Mouse (Mus musculus): Measurements from ENCODE around the gene Gm20388.
A peak's percentile ranks its signal among the peaks of the same experiment; 100 is the strongest.

Gm20388 gene

DNA sequence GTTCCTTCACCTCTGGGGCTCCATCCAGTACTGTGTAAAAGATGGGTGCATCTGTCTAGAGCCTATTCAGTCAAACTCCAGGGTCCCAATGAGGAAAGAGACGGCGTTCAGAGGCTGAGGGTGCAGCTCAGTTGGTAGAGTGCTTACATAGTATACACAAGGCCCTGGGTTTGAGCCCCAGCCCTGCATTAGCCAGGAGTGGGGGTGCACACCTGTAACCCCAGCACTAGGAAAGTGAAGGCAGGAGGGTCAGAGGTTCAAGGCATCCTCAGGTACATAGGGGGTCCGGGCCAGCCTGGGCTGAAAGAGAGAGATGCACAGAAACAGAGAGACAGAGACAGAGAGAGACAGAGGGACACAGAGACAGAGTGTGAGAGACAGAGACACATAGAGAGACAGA is 302.6 kb downstream of the Gm20388 start:
- DNase-seq = no peak

DNA sequence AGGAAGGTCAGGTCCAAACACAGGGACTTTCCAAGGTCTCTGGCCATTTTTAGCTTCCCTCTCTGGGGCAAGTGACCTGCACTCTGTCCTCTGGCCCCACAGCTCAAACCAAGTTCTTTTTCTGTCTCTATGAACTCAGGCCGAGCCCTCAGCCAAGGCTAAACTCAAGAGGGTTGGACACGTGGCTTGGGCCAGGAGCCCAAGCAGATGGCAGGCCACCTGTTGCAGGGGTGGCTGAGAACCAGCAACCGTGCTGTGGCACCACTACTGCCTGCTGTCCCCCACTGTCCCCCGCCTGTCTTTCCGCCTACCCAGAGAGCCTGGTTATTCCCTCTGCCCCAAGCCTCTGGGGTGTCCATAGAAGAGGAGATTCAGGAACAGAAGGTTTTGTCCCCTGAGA is 303.3 kb downstream of the Gm20388 start:
- DNase-seq = no peak

DNA sequence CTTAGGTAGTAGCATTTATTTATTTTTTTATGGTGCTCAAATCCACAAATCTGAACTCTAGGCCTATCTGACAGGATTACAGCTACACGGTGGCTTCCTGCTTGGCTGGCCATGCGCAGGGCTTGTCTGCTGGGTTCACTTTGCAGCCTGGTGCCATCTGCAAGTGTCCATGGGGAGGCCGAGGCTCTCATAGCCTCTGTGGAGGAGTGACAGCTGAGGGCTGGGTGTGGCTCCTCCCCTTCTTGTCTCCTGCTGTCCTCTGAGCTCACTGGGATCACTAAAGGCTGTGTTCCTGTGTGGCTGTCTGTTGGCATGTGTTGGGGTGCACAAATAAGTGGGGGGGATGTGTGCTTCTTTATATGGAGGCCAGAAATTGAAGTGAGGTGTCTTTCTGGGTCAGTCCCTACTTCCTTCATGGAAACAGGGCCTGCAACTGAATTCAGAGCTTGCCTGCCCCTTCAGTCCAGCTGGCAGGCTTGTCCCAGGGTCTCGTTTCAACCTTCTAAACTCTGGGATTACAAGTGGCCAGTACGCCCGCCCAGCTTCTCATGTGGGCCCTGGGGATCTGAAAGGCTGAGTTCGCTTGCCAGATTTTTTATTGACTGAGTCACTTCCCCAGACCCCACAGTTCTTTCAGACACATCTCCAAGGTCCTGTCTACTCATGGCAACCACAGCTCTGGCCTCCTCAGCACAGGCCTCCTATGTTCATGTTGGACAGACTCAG is 304.9 kb downstream of the Gm20388 start:
- no peak for DNase-seq

DNA sequence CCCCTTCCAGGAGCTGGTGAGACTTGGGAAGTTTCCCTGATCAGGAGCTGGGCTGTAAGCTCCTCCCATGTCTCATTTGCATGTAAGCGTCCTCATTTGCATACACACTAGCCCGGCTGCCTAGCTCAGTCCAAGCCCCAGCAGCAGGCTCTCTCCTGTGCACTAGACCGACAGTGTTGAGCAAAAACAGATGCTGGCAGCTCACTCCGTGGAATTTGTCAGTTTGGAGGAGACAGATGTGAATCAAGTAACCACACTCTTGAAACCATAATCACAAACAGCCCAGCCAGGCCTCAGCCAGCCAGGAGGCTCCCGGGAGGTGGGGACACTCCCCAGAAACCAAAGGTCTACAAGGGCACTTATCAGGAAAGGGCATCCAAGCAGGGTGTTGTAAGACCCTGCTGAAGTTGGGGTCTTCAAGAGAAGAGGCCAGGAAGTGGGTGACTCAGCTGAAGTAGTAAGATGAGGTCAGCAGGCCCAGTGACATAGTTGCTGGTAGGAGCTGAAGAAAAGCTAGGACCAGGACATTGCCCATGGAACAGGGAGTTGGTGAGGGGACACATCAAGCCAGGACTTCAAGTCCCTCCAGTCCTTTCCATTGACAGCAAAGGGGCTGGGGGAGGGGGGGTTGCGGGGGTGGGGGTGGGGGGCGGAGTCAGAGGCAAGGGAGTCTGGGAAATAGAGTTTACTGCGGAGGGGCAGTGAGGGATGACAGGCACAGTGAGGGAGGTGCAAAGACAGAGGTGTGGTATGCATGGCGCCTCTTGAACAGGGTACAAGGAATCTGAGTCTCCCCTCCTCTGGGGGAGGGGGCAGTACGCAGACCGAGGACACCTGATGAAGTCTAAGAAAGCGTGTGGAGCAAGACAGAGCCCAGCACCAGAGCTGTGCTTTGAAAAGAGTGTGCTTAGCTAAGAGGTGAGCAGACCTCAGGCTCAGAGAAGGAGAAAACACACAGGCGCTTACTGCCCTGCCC is 306.5 kb downstream of the Gm20388 start:
- no peak for DNase-seq

DNA sequence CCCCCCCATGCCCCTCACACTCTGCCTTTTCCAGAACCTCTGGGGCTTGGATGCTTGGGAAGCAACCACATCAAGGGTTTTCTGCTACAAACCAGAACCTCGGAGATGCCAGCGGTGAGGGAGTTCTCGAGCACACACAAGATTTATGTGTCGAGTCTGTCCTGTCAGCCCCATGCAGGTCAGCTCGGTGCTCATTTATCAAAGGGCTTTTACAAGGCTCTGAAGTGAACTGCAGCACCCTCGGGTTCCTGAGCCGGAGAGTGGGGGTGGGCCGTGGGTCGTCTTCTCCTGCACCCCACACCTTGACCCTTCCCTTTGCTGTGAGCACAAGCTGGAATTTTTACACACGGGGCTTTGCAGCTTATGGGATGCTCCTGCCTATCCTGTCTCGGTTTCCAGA is 311.9 kb downstream of the Gm20388 start:
- no peak for DNase-seq

DNA sequence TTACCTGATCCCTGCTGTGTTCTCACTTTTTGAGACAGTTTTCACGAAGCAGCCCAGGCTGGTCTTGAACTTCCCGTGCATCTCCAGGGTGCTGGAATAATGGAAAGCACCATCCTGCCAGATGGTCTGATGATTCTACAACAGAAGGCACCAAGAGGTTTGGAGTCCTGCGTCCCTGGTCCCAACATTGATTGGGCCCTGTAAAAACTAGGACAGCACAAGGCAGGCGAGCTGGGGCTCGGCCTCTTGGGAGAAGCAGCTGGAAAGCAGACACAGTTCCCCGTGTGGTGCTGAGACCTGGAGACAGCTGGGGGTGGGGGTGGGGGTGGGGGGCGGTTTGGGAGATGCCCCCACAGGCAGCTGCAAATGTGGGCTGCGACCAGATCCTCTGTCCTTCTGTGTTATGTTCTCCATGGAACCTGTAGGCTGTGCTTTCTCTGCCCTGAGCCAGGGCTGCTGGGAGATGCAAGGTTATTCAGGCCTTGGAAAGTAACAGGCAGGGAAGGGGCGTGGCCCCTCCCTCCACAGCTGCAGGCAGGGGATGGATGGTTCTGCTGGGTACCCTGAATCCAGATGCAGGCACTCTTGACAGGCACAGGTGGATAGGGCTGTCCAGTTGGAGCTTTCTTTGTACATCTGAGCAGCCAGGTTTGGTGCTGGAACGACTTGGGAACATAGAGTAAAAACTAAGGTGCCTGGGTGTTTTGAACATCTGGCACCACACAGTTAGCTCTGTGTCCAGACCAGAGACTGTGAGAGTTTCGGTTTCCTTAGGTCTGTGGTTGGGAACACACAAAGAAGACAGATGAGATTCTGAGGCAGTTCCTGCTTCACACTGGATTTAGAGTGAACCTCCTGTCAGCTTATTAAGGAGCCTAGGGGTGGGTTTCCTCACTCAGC is 314.1 kb downstream of the Gm20388 start:
- DNase-seq = no peak

DNA sequence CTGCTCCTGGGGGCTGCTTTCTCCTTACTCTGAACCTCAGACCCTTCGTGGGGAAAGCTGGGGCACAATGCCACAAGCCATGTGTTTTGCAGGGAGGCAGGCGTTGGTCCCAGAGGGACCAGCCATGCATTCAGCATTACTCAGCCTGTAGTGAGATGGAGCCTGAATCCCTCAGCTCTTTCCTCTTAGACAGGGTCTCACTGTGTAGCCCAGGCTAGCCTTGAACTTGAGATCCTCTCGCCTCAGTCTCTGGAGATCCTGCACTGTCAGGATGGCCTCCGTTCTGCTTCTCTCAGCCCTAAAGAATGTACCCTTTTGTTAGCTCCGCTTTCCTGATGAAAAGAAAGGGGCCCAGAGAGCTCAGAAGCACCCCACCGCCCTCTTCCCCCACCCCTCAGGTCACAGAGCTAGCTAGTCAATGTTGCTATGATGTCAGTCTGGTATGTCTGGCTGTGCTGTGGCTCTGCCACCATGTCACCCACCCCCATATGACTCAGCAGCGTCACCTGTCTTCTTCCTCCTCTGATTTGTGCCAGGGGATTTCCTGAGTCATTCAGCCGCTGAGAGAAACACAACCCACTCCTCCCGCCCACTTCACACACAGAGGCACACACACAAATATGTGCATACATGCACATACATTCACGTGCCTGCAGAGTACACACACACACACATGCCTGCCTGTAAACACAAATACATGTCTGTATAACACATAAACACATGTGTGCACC is 314.9 kb downstream of the Gm20388 start:
- peak; percentile 20 to 45 for DNase-seq

DNA sequence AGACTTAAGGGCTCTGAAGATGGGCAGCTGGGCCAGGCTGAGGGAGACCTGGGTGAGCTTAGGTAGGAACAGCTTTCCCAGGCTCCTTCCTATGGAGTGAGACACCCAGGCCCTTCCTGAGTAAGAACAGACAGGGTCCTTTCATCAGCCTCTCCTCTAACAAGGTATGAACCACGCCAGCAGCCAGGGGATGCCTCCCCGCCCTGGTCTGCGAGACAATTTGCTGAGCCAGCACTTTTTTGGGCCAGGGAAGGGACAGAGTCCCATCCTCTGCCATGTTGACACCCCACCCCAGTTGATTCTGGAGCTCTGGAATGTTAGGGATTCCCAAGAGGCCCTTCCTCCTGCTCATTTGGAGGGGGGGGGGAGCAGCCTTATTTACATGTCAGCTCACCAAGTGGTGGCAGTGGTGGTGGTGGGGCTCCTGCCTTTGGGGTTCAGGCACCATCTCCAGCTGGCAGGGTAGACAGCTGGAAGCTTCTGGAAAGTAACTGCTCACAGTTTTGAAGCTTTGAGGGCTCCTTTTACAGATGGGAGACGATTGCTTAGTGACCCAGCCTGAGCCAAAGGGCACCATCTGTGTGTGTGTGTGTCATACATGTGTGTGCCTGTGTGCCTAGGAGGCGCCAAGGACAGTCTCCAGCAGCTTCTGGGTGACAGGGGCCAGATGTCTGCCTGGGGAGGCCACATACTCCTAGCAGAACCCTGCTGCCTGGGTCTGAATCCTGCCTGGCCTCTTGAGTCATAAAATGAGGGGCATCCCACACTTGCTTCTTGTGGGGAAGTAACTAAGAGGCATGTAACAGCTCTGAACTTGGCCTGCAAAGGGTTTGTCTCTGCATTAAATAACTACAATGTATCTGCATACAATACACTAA is 316.3 kb downstream of the Gm20388 start:
- DNase-seq = no peak

DNA sequence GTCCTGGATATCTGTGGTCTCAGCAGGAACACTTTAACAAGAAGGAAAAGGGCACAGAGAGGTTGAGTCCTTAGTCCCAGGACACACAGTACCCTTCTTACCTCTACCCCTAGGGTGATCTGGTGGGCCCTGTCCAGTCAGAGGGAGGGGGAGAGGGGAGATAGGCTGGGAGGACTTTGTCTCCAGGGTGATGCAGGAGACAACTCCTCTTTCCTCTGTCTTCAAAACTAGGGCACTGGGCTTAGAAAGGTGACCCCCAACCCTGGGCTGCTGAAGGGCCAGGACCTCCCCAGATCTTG is 316.9 kb downstream of the Gm20388 start:
- no peak for DNase-seq

DNA sequence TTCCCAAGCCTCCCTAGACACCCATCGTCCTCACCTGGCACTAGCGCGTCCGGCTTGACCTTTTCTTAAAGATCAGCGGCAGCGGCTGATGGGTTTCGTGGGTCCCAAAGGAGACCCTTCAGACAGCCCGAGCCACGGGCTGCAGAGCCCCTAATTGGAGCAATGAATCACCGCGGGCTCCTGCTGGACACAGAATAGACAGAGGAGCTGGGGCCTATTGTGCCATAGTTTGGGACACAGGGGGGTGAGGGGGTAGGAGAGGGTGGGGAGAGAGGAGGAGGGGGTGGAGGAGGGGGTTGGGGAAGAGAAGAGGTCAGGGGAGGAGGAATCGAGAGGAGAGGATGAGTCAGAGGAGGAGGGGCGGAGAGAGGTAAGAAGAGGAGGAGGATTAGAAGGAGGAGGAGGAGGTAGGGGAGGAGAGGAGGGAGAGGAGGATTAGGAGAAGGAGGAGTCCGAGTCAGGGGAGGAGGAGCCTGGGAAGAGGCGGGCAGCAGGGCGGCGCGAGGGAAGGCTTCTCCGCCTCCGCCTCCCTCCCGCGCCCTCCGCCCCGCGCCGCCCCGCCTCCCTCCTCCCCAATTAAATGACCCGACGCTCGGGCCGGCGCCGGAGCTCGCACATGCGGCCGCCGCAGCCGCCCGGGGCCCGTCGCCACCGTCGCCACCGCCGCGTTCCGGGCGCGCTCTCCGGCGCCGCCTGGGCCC is 317.4 kb downstream of the Gm20388 start, which contains the start of gene Gse1:
TSS of gene Gse1 (plus strand) at position 566 of the 701 bp plus-strand sequence.
- DNase-seq = no peak

DNA sequence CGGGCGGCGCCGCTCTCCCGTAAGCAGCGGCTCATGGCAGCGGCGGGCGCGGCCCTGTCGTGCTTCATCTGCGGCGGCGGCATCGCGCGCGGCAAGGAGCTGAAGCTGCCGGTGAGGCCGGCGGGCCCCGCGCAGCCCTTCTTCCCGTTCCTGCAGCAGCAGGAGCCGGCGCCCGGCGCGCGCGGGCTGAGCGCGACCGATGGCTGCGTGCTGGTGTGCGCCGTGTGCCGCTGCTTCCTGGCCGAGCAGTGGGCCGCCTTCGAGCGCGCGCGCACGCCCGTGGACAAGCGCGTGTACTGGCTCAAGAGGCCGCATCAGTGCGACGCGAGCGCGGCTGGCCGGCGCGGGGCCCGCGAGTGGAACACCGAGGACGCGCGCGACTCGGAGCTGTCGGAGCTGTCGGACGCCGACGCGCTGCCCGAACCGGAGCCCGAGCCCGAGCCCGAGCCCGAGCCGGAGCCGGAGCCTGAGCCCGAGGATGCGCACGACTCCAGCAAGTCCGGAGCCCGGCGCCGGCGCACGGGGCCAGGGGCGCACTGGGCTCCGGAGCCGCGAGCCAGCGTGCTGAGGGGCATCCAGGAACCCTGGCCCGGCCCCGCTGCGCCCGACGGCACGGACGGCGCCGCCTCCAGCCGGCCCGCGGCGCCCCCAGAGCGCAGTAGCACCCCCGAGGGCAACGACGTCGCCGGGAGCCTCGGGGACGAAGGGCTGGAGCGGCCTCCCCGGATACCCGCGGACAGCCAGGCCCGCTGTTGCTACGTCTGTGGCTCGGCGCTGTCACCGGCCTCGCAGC is 318.3 kb downstream of the Gm20388 start:
- peak; percentile 11 to 21 for DNase-seq

DNA sequence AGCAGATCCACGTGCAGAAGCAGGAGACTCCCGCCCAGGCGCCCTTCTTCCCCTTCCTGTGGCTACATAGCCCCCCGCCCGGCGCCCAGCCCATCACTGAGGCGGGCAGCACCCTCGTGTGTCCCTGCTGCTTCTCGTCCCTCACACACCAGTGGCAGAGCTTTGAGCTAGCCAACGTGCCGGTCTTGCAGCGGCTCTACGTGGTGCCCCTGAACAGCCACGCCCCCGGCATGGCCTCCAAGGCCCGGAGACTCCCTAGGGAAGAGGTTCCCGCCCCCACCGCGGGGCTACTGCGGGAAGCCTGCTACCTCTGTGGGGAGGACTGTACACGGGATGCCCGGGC is 318.9 kb downstream of the Gm20388 start:
- DNase-seq = peak in 1 of 2 experiments; percentile 12

DNA sequence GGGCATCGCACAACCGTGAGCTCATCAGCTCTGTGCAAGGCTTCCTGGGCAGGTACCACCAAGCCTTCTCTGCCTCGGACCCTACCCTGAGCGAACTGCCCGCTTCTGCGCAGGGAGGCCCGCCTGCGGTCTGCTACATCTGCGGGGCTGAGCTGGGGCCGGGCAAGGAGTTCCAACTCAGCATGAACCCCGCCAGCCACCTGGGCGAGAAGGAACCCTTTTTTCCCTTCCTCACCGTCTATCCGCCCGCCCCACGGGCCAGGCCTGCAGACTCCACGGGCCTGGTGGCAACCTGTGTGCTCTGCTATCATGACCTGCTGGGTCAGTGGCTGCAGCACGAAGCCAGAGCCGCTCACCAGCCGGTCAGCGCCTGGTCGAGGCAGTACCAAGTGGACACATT is 319.4 kb downstream of the Gm20388 start:
- DNase-seq = no peak

DNA sequence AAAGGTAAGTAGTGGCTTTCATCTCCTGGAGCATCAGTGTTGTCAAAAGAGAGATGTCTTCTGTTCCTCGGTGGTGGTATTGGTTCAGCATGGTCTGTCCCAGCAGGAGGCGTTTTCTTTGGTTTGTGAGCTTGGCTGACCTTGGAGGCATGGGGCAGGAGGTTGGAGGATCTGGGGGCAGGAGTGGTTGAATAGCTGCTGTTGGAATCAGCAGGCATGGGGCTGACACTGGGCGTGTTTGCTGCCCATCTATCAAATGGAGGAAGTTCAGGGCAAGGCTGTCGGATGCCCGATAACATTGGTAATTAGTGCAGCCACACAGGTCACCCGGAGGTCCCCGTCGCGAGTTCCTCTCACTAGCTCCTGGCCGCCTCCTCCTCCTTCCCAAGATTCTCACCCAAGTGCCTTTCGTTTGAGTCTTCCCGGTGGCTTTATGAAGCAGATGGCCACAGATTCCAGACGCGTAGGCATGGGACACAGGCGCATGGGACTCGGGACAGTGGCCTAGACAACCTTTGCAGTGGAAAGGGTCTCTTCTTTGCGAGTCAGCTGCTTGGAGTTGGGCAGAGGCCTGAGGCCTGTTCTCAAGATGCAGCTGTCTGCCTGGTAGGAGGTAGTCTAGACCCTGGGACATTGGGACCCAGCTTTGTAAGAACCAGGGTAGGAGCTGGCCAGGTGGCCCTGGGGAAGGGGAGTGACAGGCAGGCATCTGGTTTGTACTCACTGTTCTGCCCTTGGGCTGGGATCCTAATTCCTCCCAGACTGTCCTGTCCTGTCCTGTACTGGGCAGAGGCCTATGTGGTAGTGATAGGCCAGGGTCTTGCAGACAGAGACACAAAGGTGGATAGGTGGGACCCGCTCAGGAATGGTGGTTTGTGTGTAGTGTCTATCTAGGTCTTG is 320.3 kb downstream of the Gm20388 start:
- DNase-seq = no peak

DNA sequence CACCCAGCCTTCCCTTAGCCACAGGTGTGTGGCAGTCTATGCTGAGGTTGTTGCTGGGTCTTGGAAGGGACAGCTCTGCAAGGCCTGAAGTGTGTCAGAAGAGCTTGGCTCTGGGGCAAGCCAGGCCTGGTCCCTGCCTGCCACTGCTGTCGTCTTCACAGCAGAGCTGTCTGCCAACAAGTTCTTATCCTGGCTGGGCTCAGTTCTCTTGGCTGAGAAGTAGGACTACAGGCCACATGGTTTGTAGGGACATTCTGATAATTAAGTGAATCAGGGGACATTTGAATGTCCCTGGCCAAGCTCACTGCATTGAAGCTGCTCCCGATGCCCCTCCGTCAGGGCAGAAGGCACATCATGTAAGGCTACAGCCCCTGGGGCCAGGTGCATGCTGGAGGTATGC is 321.2 kb downstream of the Gm20388 start:
- no peak for DNase-seq

DNA sequence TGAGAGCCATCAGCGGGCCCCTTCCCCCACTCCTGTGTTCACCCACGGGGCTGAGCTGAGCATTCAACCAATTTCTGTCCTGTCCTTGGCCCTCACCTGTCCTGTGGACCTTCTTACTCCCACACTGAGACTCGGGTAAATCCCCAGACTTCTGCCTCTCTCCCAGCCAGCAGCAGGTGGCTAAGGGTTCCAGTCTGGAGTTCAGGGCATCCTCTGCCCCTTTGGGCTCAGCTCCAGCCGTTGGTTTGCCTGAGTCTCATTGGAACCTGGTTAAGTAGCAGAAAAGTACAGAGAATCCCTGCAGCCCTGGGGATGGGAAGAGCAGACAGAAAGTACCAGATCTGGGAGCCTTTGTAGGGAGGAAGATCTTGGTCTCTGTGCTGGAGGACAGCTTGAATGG is 321.8 kb downstream of the Gm20388 start:
- DNase-seq = no peak

DNA sequence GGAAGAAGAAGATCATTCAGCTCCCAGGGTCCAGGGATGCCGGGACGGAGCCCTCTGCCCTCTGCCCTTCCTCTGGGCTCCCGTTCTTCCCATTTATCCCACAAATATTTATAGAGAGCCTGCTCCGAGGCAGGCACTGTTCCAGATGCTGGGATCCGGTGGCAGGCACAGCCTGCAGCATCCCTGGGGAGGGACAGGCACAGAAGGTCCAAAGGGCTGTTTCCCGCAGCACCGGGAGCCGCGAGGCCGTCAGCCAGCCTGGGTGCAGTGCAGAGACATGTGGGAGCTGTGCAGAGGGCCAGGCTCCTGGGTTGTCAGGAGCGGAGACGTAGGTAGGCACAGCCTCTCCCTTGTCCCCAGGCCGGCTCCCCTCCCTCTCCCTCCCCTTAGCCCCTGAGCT is 322.3 kb downstream of the Gm20388 start:
- DNase-seq = no peak

DNA sequence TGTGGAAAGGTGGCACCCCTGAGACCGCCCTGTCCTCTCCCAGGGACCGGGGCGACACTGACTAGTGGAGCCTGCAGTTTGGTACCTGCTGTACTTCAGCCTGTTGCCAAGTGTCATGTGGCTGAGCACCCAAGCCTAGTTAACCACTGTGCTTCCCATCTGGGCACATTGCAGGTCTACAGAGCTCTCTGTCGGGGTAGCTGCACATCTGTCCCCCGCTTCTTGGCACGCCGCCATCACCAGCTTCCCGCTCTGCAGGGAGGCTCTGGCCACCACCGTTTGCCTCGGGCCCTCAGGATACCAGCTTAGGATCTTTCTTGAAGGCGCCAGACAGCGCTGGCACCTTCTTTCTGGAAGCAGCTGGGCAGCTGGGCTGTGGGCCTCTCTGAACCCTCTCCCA is 323.8 kb downstream of the Gm20388 start:
- DNase-seq = no peak

DNA sequence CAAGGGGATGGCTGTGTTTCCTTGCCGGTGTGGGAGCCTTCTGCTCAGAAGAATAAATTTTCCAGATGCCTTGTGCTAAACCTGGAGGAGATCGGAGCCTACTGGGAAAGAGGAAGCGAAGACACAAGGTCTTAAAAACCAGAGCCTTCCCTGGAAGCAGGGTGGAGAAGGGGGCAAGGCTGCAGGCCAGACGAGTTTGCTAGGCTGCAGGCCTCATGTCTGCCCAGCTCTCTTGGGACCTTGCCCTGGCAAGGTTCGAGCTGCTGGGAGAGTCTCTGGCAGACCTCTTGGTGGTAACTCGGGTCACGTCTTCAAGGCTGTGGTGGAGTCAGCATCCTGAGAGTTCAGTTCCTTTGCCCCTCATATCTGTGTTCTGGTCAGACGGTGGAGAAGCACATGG is 324.2 kb downstream of the Gm20388 start:
- DNase-seq = no peak

Measured in B cell, adult 2 months (primary cell).